Mouse (Mus musculus) left cerebral cortex, adult 2 months (tissue): ENCODE measurements at regions not wholly inside any gene's neighbourhood (a gene's known extent, or its start where the extent isn't known, plus 50 kb on each side); places are given as distances from the start of the nearest gene placed in this dataset.

Source experiments
- DNase-seq, 2 experiments: peaks; one replicate each; pipeline ENCODE4 v3.0.0; 2021 to 2022; ENCODE audit warnings: low spot score in 2 of 2, mixed read lengths in 1 of 2; ENCODE audit errors: extremely low spot score in 1 of 2
- H3K27ac ChIP-seq: fragments of 200-600 bp; 2 replicates; pipeline ENCODE4 v1.8.1; 2022
- H3K4me3 ChIP-seq: fragments of 200-600 bp; 2 replicates; pipeline ENCODE4 v1.8.1; 2022
- CTCF ChIP-seq: fragments of 200-600 bp; IDR thresholded peaks from 2 replicates; pipeline ENCODE4 v1.8.1; 2022; ENCODE audit warnings: antibody characterized with exemption, mild to moderate bottlenecking, moderate library complexity
- intact Hi-C: fragments of 180-260 bp; cut with DNase I; formaldehyde crosslinking; loops from one replicate; pipeline ENCODE4 v1.15.1; 2025

DNA sequence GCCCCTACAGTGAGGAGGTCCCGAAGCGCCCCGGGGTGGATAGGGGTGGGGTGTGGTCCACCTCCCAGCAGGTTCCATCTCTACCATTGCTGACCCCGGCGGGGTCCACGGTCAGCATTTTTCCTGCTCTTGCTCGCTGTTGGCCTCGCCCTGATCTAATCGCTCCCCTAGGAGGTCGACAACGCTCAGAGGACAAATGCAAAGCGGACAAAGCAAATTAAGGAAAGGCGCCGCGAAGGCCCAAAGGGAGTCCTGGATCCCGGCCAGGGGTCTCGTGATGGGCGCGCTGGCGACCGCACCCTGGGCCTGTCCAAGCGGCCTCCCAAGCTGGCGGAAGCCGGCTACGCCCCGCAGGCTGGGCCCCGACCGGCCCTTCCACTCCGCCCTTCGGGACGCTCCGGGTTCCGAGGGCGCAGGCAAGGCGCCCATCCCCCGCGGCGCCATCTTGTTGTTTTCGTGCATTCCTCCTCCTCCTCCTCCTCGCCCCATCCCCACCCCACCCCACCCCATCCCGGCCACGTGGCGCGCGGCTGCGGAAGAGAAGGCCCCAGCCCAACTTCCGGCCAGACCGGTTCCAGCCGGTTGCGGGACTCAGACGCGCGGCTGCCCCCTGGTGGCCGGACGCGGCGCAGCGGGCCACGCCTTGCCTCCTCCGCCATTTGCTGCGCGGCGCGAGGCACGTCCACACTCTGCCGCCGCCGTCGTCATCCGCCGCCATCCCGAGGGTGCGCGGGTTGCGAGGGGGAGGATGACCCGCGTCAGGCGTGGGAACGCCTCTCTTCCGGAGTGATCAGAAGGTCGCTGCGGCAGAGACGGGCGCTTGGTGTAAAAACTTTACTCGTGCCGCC, 76.5 kb upstream of the Chd2 start:
- Histone ChIP-seq H3K4me3 (peak overlapping the region; percentile 64), H3K27ac (peak overlapping the region; percentile 100)
- intact Hi-C loops: loop anchor here (1.0 kb wide), 5 partner anchors 11 to 94 kb away; no protein-coding TSS in a partner anchor
- peak; percentile 99 to 100 for DNase-seq
- peak; percentile 90 for TF ChIP-seq CTCF

GRCm38 (mm10) chr7:73616971-73617906, 75.6 kb upstream of the Chd2 start:
- Histone ChIP-seq H3K4me3 (peak overlapping the region; percentile 64), H3K27ac (peak overlapping the region; percentile 100)
- peak; percentile 25 to 31 for DNase-seq
- intact Hi-C loops: loop anchor here (1.0 kb wide), 1 partner anchor 10 kb away; no protein-coding TSS in a partner anchor
- TF ChIP-seq CTCF: no peak

DNA sequence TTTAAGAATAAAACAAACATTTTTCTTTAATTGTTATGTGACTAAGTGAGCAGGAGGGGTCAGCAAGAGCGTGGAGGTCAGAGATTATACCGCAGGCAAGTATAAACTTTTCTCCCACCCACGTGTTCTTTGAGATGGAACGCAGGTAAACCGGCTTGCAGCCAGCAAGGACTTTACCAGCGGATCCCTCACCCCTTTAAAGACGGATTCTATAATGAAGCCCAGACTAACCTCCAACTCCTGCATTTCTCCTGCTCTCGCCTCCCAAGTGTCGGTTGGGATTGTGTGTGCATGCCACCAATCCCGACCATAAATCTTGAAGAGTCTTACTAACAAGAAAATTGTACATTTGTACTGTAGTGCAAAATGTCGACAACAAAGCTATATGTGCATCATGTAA, 74.4 kb upstream of the Chd2 start:
- TF ChIP-seq CTCF: no peak
- DNase-seq: no peak
- Histone ChIP-seq H3K27ac (peak overlapping the region; percentile 100), H3K4me3 (no peak overlapping the region)
- intact Hi-C loops: no loop called here

DNA sequence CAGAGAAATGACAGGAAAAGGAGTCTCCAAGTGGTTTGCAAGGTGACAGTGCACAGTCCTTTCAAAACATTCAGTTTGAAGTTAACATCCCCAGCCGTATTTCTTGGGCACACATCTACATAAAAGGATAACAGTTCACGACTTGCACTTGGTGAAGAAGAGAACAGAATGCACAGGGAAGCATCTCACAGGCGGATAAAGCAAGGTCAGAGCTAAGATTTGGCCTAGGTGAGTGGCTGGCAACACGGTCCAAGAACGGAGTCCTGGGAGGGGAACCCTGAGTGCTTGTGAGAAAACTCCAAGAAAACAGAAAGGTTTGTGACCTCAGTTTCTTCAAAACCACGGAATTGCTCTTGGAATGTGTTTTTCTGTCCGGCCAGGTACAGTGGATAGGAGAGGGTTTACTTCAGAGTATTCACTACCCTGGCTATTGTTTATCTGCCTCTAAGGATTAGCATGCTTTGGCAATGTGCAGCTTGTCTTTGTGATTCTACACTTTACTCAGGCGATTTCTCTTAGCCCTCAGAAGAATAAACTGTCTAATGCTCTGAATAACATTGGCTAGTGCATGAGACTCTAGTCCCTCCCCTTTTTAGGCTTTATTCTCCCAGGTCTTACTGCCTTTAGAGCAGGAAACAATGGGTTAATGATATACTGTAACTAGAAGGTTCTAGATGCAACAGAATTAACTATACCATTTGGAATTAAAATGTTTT, 73.4 kb upstream of the Chd2 start:
- no peak for DNase-seq
- Histone ChIP-seq H3K4me3 (no peak overlapping the region; the same call in 1 of the 2 replicates), H3K27ac (peak overlapping the region; percentile 100)
- TF ChIP-seq CTCF: no peak
- intact Hi-C loops: no loop called here

DNA sequence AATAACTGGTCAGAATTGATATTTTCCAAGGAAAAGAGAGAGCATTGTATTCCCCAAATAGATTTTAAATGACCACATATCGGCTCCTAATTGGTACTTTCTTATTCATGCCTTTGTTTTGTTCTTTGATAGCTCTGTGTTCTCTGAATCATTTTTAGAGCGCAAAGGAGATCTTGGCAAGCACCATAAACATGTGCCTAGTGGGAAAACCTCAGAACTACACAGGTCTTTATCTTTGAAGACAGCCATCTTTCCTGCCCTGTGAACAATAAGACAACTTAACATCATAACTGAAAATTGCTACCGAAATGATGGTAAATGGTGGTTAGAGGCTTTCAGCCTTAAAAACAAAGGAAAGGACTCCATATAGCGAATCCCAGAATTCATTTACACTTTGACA, 72.7 kb upstream of the Chd2 start:
- H3K4me3 ChIP-seq: no peak overlapping the region; the same call in 1 of the 2 replicates
- intact Hi-C loops: no loop called here
- no peak; the same call in 1 of the 2 replicates for TF ChIP-seq CTCF
- no peak for DNase-seq
- peak overlapping the region; percentile 100 for H3K27ac ChIP-seq

GRCm38 (mm10) chr7:73612752-73613092, 71.1 kb upstream of the Chd2 start:
- no peak for TF ChIP-seq CTCF
- intact Hi-C loops: no loop called here
- no peak for DNase-seq
- Histone ChIP-seq H3K4me3 (no peak overlapping the region), H3K27ac (no peak overlapping the region)

DNA sequence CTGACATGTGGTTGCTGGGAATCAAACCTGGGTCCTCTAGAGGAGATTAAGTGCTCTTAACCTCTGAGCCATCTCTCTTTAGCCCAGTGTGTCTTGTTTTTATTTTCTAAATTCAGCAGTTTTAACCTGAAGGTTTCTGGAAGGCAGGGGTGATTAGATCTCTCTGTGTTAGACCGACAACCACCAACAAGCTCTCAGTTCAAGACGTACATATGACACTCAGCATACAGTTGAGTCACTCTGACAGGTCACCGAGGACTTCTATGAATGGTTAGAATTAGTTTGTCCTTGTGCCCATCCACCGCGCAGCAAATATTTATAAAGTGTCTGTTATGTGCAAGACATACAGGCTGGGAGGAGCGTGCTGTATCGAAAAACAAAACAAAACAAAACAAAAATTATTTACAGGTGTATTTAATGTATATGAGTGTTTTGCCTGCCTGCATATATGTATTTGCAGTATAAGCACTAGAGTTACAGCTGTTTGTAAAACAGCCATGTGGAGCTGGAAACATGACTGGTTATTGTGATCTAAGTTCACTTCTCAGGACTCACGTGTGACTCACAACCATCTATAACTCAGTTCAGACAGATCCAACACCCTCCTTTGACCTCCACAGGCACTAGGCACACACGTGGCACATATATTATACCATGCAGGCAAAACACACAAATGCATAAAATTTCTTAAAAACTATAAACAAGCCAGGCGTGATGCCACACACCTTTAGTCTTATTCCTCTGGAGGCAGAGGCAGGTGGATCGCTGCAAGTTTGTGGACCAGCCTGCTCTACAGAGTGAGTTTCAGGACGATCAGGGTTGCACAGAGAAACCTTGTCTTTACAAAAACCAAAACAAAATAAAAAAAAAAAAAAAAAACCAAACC, 70.5 kb upstream of the Chd2 start:
- TF ChIP-seq CTCF: no peak
- Histone ChIP-seq H3K27ac (no peak overlapping the region), H3K4me3 (no peak overlapping the region)
- intact Hi-C loops: no loop called here
- no peak for DNase-seq

DNA sequence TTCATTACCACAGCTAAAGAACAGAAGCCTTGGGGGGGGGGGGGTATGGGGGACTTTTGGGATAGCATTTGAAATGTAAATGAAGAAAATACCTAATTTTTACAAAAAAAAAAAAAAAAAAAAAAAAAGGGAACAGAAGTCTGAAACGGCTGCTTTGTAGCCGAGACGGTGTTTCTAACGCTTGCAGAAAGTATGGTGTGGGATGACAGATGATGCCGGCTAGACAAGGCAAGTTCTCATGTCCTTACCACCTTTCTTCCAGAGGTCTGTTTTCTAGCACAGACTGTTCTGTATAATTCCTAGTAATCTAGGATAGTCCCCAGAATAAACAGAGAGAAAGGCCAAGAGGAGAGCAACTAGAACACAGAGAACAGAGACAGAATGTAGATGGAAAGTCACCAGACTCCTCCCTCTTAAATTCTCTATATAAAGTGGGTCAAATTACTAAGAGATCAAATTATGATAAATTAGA, 67.2 kb upstream of the Chd2 start:
- no peak for DNase-seq
- Histone ChIP-seq H3K4me3 (no peak overlapping the region), H3K27ac (peak overlapping the region; percentile 83)
- no peak for TF ChIP-seq CTCF
- intact Hi-C loops: no loop called here

- peak overlapping the region; percentile 48 for H3K4me3 ChIP-seq
- peak overlapping the region; percentile 83 for H3K27ac ChIP-seq
- DNase-seq: no peak
- intact Hi-C loops: no loop called here
- TF ChIP-seq CTCF: no peak
Measured at GRCm38 (mm10) chr7:73608070-73608803, 66.6 kb upstream of the Chd2 start.

DNA sequence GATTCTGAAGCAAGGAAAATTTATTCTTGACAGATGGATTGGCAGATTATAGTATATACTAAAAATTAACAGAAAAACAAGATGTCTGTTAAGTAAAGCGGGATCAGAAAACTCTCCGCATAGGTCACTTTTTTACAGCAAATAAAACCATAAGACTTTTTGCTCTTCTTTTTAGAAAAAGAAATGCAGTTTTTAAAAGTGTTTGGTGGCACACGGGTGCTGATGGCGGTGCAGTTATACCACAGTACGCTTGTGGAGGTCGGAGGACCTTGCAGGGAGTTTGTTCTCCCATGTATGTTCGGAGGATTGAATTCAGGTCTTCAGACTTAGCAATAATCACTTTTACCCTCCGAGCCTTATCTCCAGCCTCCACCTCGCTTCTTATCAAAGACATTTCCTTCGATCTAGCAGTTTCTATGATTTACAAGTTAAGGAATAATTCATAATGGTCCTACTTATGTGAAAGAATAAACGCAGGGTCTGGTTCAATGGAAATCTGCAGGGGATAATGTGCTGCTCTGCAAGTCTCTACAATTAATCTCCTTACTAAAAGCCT, 65.9 kb upstream of the Chd2 start:
- TF ChIP-seq CTCF: no peak
- intact Hi-C loops: loop anchor here (1.0 kb wide), 1 partner anchor 10 kb away; no protein-coding TSS in a partner anchor
- Histone ChIP-seq H3K27ac (peak overlapping the region; percentile 83), H3K4me3 (peak overlapping the region; percentile 48)
- no peak for DNase-seq
